Mouse (Mus musculus): Measurements from ENCODE around the gene Plcb4.
A peak's percentile ranks its signal among the peaks of the same experiment; 100 is the strongest.
"Not testable (repeated sequence)": the region's sequence is repeated elsewhere in the genome, so short reads cannot be mapped to it uniquely, and the experiment has no call there.

The Plcb4 gene

DNA sequence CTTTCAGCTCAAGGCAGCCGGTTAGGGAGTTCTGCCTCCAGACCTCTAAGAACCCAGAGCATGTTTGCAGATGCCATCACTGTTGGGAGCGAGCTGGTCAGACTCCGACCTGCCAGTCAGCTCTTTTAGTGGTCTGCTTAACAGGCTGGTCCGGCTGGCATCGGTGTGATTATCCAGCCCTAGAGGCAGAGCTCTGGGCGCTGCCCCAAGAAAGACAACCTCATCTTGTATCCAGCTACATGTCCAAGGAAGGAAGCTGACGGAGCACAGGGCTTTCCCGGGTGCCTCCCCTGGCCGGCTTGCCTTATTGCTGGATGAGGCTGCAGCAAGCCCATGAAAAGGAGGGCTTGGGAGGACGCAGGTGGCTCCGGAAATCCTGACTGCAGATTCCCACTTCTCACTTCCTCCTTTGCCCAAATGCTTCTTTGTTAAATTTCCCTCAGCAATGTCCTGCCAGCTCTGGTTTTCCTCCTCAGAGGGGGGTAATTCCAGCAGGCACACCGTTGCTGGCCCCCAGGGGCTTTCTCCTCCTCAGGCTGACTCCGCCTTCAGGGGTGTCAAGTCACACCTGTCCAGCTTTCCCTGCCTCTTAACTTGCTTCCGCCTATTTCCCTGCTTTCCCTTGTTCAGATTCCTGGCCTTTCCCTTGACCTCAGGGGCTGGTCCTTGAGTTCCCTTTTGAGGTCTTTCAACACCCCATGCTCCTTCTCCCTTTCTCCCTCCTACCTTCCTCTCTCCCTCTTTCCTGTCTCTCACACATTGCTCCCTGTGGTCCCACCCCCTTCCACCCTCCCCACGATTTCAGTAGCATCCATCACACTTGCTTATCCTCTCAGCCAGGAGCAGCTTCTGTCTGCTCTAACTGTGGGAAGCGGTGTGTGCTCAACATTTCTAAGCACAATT lies 58.7 kb downstream of the Plcb4 start:
- DNase-seq (ENCODE audit: low spot score in 2 of 2) = peak in 1 of 2 experiments; percentile 20

DNA sequence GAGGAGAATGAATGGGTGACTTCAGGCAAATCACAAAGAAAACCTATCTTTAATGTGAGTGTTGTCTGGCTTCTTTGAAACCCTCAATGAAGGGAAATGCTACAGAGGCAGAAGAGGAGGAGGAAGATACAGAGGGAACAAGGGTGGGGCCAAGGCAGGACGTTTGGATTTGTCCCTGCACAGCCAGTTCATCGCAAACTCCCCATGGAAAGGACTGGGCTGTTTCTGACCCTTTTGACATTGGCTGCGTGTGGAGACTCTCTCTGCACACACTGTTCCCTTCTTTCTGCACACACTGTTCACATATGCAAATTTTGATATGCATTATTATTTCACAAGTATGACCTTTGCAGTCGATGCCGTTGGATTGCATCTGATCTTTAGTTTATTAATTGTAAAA lies 63.3 kb downstream of the Plcb4 start:
- DNase-seq (ENCODE audit: low spot score in 2 of 2) = no peak

DNA sequence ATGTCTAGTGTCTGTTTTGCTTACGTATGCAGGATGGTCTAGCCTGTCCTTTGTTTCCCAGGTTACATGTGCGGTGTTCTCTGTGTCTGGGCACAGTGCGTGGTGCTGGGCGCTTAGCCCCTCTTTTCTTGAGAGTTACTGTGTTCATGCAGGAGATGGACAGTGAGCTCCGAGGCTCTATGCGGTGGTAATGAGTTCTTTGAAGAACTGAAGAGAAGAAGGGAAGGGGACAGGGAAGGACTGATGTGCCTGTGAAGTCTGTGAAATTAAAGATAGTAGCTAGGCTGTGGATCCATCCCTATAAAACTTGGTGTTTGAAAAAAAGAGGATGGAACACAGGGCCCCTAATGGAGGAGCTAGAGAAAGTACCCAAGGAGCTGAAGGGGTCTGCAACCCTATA lies 64.6 kb downstream of the Plcb4 start:
- DNase-seq (ENCODE audit: low spot score in 2 of 2) = no peak

DNA sequence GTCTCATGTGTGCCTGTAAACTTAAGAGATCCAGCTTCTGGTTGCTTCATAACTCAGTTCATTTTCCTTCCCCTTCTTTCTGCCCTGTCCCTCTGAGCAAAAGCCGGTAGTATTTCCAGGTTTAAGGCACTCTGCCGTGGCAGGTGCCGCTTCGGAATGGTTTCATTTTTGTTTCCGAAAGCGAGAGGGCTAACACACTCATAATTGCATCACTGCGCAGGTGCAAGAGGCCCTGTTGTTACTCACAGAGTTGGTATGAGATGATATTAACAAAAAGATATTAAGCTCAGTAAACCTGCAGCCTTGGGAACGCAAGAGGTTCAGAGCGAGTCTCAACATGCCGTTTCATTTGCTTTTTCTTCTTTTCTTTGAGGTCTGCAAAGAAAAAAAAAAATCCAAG lies 65.7 kb downstream of the Plcb4 start:
- no peak for DNase-seq (ENCODE audit: low spot score in 2 of 2)

DNA sequence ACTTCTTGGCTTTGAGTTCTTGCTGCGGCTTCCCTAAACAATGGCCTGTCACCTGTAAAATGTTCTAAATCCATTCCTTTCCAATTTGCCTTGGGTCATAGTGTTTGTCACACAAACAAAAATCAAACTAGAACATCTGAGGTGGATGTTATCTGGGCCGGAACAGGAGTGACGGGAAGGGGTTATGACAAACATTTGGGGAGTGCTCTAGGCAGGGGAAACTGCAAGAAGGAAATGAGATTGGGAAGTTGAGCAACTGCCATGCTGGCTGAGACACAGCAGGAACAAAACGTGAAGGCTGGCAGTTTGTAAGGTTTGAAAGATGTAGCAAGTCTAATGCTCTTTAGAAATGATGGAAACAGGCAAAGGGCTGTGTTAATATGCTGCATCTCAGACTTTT lies 66.6 kb downstream of the Plcb4 start:
- DNase-seq (ENCODE audit: low spot score in 2 of 2) = no peak

DNA sequence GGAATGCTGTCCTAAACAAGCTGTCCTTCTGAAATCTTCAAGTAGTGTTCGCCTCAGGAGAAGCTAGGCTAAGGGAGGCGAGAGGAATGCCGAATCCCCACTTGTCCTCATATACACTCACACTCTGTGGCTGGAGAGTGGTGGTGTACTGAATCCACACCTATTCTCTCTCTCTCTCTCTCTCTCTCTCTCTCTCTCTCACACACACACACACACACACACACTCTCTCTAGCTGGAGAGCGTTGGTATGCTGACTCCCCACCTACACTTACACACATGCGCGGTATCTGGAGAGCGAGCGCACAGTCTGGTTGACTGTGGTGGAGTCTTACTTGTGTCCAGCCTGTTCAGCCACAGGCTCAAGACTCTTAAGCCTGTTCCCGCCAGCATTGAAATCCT lies 68.3 kb downstream of the Plcb4 start:
- no peak for DNase-seq (ENCODE audit: low spot score in 2 of 2)

DNA sequence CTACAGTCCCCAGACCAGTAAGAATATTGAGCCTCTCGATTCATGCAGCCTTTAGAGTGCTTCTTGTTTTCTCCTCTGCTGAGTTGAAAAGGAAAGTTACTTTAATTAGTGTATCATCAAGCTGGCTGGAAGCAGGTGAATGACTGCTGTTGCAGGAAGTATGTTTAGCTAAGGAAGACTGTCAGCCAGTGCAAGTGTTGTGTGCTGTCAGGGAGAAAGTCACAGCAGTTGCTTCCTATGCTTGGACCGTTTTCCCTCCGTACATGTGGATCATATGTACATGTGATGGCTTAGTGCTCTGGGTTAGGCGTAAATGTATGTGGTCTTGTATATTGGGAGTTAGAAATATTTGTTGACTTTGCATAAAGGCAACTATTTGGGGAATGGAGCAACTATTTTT lies 69.1 kb downstream of the Plcb4 start:
- DNase-seq (ENCODE audit: low spot score in 2 of 2) = no peak

DNA sequence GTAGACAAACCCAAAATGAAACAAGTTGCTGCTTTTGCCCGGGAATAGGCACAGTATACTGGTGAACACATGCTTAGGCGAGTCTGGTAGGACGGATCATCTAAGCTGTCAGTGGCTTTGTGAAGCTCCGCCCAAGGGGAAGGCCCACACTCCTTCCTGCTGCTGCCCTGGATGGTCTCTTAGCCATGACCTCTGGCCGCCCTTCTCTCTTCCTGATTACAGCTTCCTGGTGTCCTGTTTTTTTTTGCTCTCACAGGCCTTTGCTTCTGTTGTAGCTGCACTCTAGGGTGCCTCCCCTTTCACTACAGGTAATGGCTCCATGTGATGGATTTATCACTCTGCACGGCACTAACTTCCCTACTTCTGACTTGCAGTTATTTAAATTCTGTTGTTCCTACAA lies 72.8 kb downstream of the Plcb4 start:
- no peak for DNase-seq (ENCODE audit: low spot score in 2 of 2)

DNA sequence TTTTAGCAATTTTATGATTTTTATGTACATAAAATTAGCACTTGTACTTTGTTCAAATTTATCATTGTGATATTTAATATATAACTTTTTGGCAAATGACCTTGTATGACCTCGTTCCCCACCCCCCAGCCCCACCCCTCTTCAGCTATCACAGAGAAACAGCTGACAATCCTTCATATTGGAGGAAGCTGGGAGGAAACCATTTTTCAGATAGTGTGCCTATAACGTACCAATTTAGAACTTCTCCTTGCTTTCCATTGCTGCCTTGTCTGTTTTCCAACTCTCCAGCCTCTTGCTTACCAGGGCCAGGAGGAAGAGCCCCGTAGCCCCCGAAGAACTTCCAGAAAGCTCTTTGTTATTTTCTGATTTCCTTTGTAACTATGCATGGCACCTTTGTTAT lies 73.8 kb downstream of the Plcb4 start:
- DNase-seq (ENCODE audit: low spot score in 2 of 2) = no peak

DNA sequence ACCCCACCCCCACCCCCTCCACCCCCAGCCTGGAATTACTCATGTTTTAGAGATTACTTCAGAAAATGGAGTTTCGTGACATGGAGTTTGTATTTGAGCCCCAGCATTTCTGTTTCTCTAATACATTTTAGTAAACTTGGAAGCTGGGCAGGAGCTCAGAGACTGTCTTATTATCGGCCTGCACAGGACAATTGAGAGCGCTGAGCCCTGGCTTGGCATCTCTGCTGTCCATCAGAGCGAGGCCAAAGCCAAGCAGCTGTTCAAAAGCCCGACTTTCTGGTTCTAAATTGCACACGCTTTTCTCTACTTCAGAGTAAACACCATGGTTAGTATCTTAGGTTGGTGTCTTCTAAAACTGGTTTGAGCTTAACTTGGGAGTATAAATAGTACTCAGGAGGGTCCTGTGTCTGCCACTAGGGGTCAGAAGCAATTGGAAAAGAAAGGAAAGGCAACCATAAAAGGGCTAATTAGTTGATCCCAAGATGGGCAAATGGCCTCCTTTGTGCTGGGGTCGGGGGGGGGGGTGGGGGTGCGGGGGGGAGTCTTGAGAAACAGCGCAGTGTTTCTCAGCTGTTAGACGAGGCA lies 75.2 kb downstream of the Plcb4 start:
- DNase-seq (ENCODE audit: low spot score in 2 of 2) = no peak

DNA sequence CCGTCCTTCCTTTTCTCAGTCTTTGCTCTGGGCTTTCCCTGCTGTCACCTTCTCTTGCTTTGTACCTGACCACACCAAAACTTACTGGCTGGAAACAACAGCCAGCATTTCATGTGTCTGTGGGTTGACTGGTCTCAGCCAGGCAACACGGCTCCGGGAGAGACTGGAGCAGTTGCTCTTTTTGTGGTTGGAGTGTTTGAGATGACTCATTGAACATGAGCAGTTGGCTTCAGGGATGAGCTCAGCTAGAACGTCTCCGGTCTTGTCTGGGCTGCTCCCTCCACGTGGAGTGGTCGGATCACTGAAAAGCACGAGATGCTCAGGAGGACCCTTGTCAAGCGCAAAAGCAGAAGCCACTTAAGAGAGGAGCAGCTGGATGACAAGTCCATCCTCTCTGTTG lies 78.7 kb downstream of the Plcb4 start:
- DNase-seq (ENCODE audit: low spot score in 2 of 2) = no peak

DNA sequence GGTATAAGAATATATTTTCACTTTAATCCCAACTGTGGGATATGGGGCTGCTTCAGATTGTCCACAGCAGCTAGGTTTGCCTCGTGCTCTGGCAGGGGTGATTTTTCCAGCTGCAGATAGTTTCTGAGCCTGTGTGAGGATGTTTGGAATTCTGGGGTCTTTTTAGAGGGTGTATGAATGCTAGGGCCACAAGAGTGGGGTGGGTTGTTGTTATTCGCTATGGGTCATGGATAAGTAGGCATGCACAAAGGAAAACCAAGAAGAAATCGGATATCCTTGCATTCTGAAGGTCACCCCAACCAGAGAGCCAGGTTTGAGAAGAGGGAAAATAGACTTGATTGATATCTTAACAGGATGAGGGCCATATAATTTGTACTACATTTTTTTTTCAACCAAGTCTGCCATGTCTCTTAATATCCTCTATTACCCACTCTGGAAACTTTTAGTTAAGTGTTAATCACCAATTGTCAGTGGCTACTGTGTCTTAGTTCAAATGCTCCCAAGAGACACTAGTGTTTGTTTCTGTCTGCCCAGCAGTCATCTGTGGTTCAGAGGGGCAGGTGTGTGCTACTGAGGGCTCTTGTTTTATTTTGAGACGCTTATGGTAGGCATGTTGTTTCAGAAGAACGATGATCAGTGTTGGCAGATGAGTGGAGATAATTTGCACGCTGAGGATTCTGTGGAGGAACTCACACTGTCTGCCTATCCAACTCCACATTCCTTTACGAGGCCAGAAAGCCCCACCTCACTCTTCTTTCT lies 79.4 kb downstream of the Plcb4 start:
- not testable (repeated sequence) for DNase-seq (ENCODE audit: low spot score in 2 of 2)

DNA sequence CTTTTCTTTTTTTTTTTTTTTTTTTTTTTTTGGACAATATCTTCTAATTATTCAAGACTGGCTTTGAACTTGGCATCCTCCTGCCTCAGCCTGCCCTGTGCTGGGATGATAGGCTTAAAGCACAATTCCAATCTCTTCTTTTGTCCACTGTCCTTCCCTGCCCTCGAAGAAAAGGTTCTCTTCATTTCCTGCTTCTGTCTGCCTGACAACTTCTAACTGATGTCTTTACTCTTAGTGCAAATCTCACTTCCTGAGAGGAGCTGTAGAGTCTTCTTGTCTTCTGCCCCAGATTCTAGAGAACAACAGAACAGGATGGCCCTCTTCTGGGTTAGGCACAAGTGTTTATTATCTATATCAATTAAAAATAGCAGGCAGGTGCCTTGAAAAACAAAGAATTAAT lies 80.1 kb downstream of the Plcb4 start:
- no peak for DNase-seq (ENCODE audit: low spot score in 2 of 2)

DNA sequence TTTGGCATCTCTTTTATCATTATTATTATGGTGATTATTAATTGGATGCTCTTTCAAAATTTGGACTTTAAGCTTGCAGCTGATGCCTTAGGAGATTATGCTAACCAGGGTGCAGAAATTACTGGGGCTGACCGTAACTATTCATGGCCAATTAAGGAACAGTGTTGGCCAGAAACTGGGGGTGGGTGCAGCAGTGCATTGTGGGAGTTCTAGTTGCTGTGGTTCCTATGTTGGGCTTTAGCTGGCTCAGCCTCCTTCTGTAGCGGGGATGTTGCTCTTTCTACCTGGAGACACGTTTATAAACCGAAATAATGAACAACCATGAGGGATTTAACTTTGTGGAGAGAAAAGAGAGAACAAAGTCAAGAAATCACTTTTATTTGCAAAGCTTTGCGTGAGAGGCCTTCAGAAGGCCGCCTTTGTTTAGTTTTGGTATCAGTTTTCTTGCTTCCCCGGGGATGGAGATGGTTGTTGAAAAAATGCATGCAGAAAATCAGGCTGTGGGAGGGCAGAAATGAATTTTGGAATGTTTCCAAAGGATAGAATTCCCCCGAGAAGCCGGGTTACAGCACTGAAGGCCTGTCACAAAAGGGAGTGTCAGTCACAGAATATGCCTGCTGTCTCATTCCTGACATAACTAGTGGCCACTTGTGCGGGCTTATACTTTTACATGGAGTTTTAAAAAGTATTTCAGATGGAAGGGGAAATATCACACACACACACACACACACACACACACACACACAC lies 84.3 kb downstream of the Plcb4 start:
- DNase-seq (ENCODE audit: low spot score in 2 of 2) = no peak

DNA sequence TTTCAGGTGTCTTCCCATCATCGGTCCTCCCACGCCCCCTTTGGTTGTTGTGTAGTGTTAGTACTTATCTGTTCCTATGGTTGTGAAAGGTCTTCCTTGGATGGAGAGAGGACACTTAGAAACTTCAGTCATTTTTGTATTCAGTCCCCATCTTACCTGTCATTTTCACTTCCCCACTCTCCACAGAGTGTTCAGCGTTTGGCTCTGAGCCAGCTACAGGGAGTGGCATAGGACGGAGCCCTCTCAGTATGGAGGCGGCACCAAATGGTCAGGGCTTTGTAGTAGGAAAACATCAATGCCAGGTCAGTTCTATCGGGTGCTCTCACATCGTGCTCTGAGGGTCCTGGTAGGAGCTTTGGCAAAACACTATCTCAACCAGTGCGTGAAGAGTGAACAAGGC lies 85.9 kb downstream of the Plcb4 start:
- DNase-seq (ENCODE audit: low spot score in 2 of 2) = no peak

DNA sequence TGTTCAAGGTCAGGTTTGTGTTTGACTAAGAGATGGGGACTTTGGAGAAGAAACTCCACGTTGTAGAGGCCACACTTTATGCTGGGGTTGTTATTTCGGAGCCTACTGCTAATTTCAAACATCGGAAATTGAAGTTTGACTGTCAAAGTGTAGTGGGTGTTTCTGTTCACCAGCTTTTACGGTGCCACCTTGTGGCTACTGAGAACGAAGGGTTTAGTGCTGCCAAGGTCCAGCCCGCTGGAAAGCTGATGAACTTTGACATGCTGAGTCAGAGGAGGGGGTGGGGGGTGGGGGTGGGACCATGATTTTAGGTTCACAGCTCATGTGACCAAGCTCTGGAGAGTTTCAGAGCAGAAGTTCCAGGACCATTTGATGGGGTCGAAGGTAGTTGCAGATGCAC lies 86.3 kb downstream of the Plcb4 start:
- no peak for DNase-seq (ENCODE audit: low spot score in 2 of 2)

DNA sequence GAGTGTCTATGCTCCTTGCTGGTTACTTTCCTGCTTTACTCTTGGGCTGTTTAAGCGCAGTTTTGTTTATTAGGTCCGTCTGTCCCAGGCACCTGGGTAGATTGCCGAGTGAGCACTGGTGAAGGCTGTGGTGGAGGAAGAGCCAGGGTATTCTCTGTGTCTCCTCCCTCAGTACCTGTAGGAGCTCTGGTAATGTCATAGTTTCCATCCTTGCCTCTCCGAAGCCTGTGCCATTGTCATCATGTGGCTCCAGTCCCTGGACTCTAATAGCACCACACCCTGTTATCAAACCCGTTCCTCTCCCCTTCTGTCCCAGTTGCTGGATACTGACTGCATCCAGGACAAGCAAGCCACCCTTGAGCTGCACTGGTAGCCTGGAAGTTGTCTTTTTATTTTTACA lies 89.6 kb downstream of the Plcb4 start:
- DNase-seq (ENCODE audit: low spot score in 2 of 2) = no peak

DNA sequence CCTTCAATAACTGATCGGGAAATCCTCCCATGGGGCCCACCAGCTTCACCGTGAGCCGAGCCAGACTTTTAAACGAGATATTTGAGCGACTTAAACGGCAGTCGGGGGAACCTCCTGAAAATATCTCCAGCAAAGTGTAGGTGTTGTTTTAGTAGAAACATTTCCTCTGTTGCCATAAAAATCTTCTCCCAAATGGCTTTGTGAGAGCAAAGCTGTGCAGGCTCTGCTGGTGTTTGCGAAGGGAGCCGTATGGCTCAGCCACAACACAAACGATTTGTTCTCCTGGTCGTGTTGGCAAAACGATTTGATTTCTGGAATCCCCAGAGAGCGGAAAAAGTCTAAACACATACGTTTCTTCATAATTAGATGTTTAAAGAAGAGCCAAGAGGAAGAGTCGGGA lies 90.8 kb downstream of the Plcb4 start:
- DNase-seq (ENCODE audit: low spot score in 2 of 2) = peak in 1 of 2 experiments; percentile 43

DNA sequence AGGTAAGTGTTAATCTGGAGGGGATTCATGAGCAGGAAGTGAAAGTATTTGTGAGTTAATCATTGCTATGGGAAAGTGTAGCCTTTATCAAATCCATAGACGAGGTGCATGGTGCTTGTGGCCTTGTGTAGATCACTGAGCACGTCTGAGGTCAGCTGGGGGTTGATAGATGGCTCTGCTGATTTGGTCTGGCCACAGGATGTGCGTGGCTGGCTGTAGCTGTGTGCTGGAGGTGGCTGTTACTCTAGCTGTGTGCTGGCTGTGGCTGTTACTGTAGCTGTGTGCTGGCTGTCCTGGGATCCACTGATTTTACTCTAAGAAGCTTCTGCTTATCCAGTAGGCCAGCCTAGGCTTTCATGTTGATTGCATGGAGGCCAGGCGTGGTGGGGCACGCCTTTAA lies 91.9 kb downstream of the Plcb4 start:
- no peak for DNase-seq (ENCODE audit: low spot score in 2 of 2)

DNA sequence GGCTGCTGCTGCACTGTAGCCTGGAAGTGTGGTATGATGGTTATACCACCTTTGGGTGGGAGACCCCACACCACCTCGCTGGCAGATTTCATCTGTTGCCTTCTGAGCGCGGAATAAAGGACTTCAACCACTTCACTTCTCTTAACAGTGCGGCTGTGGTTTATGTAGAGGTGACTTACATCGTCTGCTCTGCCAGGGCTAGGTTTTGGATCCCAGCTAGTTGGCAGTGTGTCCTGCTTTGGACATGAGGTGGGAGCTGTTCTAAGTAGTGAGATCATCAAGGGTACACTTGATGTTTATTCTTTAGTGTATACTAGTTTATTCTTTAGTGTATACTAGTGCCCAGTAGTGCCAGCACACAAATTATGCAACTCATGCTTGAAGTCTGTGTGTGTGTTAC lies 97.0 kb downstream of the Plcb4 start:
- no peak for DNase-seq (ENCODE audit: low spot score in 2 of 2)

DNA sequence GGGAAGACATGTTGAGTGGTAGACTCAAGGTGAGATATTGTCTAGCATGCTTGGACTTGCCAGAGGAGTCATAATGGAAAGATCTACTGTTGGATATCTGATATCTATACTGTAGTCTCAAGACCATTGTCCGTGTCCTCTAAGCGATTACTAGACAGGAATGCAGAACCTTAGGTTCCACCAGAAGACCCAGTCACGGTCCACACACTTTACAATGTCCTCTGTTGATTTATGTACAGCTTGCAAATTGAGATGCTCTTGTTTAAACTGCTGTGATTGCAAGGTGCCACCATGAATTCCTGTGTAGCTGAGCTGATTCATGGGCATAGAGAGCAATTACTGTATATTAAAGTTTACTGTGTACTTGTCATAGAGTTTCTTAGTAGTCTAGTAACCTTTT lies 98.7 kb downstream of the Plcb4 start:
- no peak for DNase-seq (ENCODE audit: low spot score in 2 of 2)

DNA sequence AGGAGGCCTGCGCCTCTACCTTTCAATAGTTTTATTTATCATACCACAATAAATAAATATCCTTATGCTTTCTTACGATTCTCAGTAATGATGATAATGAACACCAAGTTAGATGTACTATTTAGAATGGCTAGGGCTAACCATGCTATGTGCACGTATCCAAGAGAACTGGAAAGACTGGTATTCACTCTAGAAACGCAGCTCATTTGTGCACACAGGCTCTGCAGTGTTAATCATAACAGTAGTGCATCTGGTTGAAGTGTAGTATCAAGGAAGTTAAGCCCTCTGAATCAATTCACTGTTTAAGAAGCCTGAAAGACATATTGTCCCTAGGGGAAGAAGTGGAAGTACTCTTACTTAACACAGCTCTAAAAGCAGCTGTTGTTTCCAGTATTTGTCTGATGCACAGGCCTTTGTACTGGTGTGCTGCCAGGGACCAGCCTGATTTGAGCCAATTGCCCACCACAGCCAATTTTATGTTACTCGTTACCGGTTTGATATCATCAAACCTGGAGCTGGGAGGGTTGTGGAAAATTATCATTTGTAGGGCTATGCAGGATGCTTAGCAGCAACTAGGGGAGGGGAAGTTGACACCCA lies 100.8 kb downstream of the Plcb4 start:
- no peak for DNase-seq (ENCODE audit: low spot score in 2 of 2)

Data from left cerebral cortex, adult 9 months (tissue).